Mouse (Mus musculus): ENCODE measurements around the gene Prr12.

GRCm38 (mm10) chr7:45047491-45047890 is 5.2 kb downstream of the Prr12 start:
- no peak for TF ChIP-seq CTCF (IDR thresholded peaks at IDR 0.05; ENCODE audit: low read depth)
- TF ChIP-seq EP300 (IDR thresholded peaks at IDR 0.05; ENCODE audit: low read depth) = no peak

All from heart, postnatal 0 days (tissue).